Mouse (Mus musculus) embryonic facial prominence, embryonic 13.5 days (tissue): ENCODE measurements around the gene Galnt10. TPM values are rescaled to one million over a fixed set of nuclear protein-coding genes. Genes with fewer than 3 reads are reported as not detected.

Experiments
- ATAC-seq: fragments of 200-750 bp; cut with Nextera tagmentation; 2 replicates; pipeline ENCODE4 v1.8.0; 2017; ENCODE audit warnings: low read depth; ENCODE audit not compliant: insufficient number of reproducible peaks, insufficient read depth, low FRiP score, low TSS enrichment
- H3K27ac ChIP-seq: fragments of 300-500 bp; sonication (generic); 2 replicates; pipeline ENCODE4 v1.5.1; 2015; ENCODE audit warnings: moderate library complexity, mild to moderate bottlenecking, inconsistent platforms
- H3K27me3 ChIP-seq: fragments of 300-500 bp; sonication (generic); 2 replicates; pipeline ENCODE4 v1.6.1; 2015; ENCODE audit warnings: mild to moderate bottlenecking, inconsistent platforms
- H3K36me3 ChIP-seq: fragments of 300-500 bp; sonication (generic); 2 replicates; pipeline ENCODE4 v1.6.1; 2015; ENCODE audit warnings: mild to moderate bottlenecking, inconsistent platforms
- H3K4me1 ChIP-seq: fragments of 300-500 bp; sonication (generic); 2 replicates; pipeline ENCODE4 v1.6.1; 2015; ENCODE audit warnings: inconsistent platforms
- H3K4me2 ChIP-seq: fragments of 300-500 bp; sonication (generic); 2 replicates; pipeline ENCODE4 v1.6.1; 2015; ENCODE audit warnings: moderate library complexity, mild to moderate bottlenecking, inconsistent platforms
- H3K4me3 ChIP-seq: fragments of 300-500 bp; sonication (generic); 2 replicates; pipeline ENCODE4 v1.5.1; 2015; ENCODE audit warnings: mild to moderate bottlenecking, inconsistent platforms
- H3K9ac ChIP-seq: fragments of 300-500 bp; sonication (generic); 2 replicates; pipeline ENCODE4 v1.6.1; 2015; ENCODE audit warnings: mild to moderate bottlenecking, inconsistent platforms
- H3K9me3 ChIP-seq: fragments of 300-500 bp; sonication (generic); 2 replicates; pipeline ENCODE4 v1.6.1; 2016; ENCODE audit warnings: inconsistent platforms
- WGBS: fragments of 180-500 bp; shearing (Covaris S2); methylation state at CpG from one replicate; pipeline ENCODE4 v1.1.7; 2015; ENCODE audit warnings: mixed read lengths; 5-methylcytosine and 5-hydroxymethylcytosine counted together
- polyA plus RNA-seq: library from polyadenylated mRNA; unstranded; fragments of >200 nt; fragmentation: Nextera tagmentation; extraction: Ambion mirVana; gene quantifications from 2 replicates; pipeline ENCODE4 v1.2.1, GENCODE M21; 2015

Galnt10 gene
- polyA plus RNA-seq: 24.1 and 27.7 TPM in 2 replicates

DNA sequence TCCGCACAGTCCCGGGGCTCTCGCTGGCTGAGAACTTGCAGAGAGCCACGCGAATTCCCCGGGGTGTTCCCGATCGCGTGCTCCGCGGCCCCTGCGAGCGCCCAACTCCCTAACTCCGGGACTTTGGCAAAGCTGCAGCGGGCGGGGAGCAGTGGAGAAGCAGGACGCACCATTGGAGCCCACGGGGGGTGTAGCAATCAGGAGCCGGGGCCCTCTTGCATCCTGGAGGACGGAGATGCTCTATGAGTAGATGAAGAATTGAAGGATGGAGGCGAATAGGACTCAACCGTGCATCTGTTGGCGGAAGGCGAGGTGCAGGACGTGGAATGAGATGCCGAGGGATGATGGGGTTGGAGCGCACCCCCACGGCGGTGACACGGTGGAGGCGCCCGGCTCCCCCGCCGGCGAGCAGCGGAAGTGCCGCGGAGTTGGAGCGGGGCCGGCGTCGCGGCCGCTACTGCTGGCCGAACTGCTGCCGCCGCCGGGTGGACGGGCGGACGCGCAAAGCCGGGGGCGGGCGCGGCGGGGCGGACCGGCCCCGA is at the start of gene Galnt10:
Gene Galnt10 (plus strand): TSS at position 425 of the 542 bp plus-strand sequence.
- under 1% methylated on average over 59 of the region's 60 CpGs for WGBS
- Histone ChIP-seq H3K9me3 (no peaks in the 10 kb centered on the region), H3K4me1 (peaks cover 51% of the 10 kb centered on the region), H3K4me3 (peak within 1 kb of the TSS; percentile 84), H3K27me3 (no peaks in the 10 kb centered on the region), H3K4me2 (peak within 1 kb of the TSS; percentile 92), H3K36me3 (no peaks in the 10 kb centered on the region), H3K27ac (peak within 1 kb of the TSS; percentile 85), H3K9ac (peak within 1 kb of the TSS; percentile 88)
- ATAC-seq: peak; percentile 84

DNA sequence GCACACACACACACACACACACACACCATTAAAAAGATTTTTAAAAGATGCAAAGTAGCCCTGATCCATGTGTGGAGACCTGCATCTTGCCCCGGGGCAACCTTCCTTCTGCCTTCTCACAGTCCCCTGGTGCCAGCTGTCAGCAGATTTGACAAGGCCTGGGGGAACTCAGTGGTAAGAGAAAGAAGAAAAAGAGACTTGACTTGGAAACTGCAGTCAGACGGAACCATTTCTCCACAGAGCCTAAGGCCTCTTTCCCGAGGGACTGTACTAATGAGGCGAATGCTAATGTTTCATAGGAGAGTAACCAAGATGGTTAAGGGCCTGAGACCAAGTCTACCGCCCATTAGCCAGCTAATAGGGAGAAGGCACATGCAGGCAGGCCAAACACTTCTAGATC is 49.3 kb upstream of the Galnt10 start:
- H3K9me3 ChIP-seq: no peaks in the 10 kb centered on the region
- no peaks in the 10 kb centered on the region for H3K27me3 ChIP-seq
- no peak overlapping the region for H3K4me2 ChIP-seq
- WGBS: 57% methylated on average over 5 of the region's 5 CpGs
- ATAC-seq: no peak
- H3K9ac ChIP-seq: no peak overlapping the region
- H3K36me3 ChIP-seq: no peaks in the 10 kb centered on the region
- no peak overlapping the region for H3K27ac ChIP-seq
- H3K4me3 ChIP-seq: no peak overlapping the region
- peaks cover 36% of the 10 kb centered on the region for H3K4me1 ChIP-seq

DNA sequence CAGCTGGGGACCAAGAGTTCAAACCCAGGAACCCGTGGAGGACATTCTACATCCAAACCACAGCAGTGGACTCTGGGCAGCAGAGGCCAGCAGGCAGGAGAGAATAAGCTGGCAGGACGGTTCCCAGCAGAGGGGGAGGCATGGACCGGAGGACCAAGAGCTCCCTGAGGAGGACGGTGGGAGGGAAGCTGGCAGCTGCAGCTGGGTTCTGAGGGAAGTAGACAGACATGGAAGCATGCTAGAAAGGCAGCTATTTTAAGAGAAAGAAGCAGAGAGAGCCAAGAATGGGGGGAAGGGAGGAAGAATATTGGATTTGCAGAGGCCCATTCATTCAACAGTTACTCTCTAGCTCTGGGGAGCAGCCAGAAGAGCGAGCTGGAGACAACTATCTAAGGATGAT is 47.1 kb upstream of the Galnt10 start:
- no peak overlapping the region for H3K4me3 ChIP-seq
- H3K27ac ChIP-seq: peak overlapping the region; percentile 62; the same call in 1 of the 2 replicates
- H3K4me1 ChIP-seq: peaks cover 44% of the 10 kb centered on the region
- ATAC-seq: peak; percentile 32
- 56% methylated on average over 5 of the region's 5 CpGs for WGBS
- peak overlapping the region; percentile 21; the same call in 1 of the 2 replicates for H3K4me2 ChIP-seq
- 0 out of 2 replicates have a peak, but pooled peaks cover under 1% of the 10 kb centered on the region for H3K27me3 ChIP-seq
- H3K9me3 ChIP-seq: no peaks in the 10 kb centered on the region
- no peak overlapping the region for H3K9ac ChIP-seq
- no peaks in the 10 kb centered on the region for H3K36me3 ChIP-seq

DNA sequence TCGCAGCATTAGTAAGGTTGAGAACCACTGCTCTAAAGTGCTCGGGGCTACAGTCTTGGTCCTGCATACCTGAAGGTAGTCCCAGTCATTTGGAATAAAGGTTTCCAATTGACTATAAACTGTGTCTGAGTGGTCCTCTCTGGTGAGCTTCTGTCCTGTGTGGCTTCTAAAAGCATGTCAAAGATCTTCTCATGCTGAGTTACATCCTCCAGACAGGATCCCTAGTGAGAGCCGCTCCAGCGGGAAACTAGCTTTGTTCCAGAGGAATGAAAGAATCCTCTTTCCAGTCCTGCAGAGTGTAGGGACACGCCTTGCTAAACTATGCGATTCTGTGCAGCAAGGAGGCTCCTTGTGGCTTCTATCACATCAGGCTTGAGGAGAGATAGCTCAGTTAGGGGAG is 45.9 kb upstream of the Galnt10 start:
- 36% methylated on average over 6 of the region's 6 CpGs for WGBS
- Histone ChIP-seq H3K27ac (no peak overlapping the region), H3K4me3 (no peak overlapping the region)

DNA sequence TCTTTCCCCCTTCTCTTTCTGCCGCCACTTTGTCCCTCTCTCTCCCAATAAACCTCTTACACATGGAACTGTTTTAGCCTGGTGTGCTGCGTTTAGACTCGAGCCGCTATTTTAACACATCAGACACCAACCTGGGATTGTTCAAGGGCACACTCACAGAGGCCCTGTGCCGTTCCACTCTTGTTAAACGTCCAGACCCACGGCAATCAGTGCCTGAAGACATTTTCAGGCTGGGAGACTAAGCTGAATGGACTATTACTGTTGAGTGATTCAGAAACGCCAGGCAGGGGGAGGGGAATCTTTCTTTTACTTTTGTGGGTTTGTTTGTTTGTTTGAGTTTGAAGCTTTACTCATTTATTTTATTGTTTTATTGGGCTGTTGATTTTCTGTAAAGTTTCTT is 45.1 kb upstream of the Galnt10 start:
- H3K27me3 ChIP-seq: 0 out of 2 replicates have a peak, but pooled peaks cover 13% of the 10 kb centered on the region
- no peak overlapping the region for H3K4me3 ChIP-seq
- H3K9me3 ChIP-seq: no peaks in the 10 kb centered on the region
- no peaks in the 10 kb centered on the region for H3K36me3 ChIP-seq
- peak overlapping the region; percentile 74 for H3K27ac ChIP-seq
- H3K4me2 ChIP-seq: peak overlapping the region; percentile 37
- no peak for ATAC-seq
- no peak overlapping the region for H3K9ac ChIP-seq
- WGBS: 12% methylated on average over 8 of the region's 8 CpGs
- peaks cover 44% of the 10 kb centered on the region for H3K4me1 ChIP-seq

More for the DNA sequence above, 45.9 kb upstream of the Galnt10 start:
- Histone ChIP-seq H3K9ac (no peak overlapping the region), H3K27me3 (0 out of 2 replicates have a peak, but pooled peaks cover 12% of the 10 kb centered on the region), H3K4me2 (no peak overlapping the region), H3K4me1 (peaks cover 44% of the 10 kb centered on the region), H3K36me3 (no peaks in the 10 kb centered on the region), H3K9me3 (no peaks in the 10 kb centered on the region)
- no peak for ATAC-seq

DNA sequence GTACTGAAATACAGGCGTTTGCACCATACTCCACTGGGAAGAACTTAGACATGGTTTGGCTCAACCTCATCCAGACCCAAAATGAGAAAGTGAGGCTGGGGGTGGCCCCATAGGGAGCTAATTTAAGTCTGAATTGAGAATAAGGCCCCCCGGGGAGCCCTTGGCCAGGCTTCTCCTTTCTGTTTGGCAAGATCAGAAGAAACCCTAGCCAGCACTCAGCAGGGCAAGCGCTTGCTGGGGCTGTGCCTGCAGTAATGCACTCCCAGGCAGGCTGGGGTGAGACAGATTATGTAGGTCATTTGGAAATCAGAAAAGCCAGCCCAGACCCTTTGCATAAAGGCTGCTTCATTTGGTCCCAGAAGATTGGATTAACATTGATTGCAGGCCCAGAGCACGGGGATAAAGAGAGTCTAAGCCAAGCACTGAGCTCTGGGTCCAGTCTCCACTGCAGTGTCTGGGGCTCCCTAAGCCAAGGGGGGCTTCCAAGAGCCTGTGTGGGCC is 44.6 kb upstream of the Galnt10 start:
- Histone ChIP-seq H3K9me3 (no peaks in the 10 kb centered on the region), H3K27me3 (peaks cover 17% of the 10 kb centered on the region; the same call in 1 of the 2 replicates), H3K36me3 (no peaks in the 10 kb centered on the region), H3K27ac (peak overlapping the region; percentile 74), H3K9ac (0 out of 2 replicates have a peak overlapping the region, but pooled peaks have one; percentile 33), H3K4me1 (peaks cover 44% of the 10 kb centered on the region), H3K4me3 (no peak overlapping the region), H3K4me2 (peak overlapping the region; percentile 37; the same call in 1 of the 2 replicates)
- ATAC-seq: no peak
- WGBS: 8% methylated on average over 4 of the region's 4 CpGs

DNA sequence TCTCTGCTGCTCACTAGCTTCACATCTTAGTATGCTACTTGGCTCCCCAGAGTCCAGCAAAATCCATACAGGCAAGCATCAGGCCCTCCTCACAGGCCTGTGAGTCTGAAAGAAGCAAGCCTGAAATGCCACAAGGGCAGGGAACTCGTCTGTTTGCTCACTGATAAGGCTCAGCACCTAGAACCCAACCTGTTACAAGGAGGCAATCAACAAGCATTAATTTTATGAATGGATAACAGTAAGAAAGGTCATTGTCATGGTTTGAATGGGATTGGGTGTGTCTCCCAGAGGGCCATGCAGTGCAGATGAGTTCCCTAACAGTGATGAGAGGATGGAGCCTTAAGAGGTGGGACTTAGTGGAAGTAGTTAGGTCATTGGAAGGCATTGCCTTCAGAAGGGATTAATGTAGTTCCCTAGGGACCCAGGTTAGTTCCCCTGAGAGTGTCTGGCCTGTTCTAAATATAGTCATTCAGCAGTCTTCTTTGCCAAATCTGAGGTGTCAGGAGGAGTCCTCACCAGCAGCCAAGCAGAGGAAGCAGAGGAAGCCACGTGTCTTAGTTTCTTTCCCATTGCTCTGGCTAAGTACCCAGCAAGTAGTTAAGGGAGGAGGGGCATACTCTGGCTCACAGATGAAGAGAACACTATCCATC is 43.3 kb upstream of the Galnt10 start:
- WGBS: 73% methylated on average over 2 of the region's 2 CpGs
- no peak for ATAC-seq
- no peak overlapping the region for H3K9ac ChIP-seq
- no peak overlapping the region for H3K4me2 ChIP-seq
- H3K27ac ChIP-seq: peak overlapping the region; percentile 11; the same call in 1 of the 2 replicates
- H3K9me3 ChIP-seq: no peaks in the 10 kb centered on the region
- H3K4me3 ChIP-seq: no peak overlapping the region
- no peaks in the 10 kb centered on the region for H3K36me3 ChIP-seq
- H3K4me1 ChIP-seq: peaks cover 40% of the 10 kb centered on the region
- peaks cover 17% of the 10 kb centered on the region; the same call in 1 of the 2 replicates for H3K27me3 ChIP-seq

DNA sequence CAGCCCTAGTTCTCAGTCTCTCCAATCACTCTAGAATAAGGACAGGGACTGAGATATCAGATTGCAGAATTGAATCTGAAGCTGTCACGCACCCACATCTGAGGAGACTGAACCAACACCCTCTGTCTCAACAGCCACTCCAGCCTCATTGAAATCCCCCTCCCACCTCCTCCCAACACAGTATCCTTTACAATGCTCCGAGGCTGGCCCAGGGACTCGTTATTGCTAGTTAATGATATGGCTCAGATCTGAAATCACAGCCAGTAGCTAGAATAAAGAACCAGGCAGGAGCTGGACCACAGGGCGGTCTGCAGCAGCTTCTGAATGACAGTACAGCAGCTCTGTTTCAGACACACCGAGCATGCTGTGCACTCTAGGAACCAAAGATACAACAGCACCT is 40.2 kb upstream of the Galnt10 start:
- Histone ChIP-seq H3K27me3 (peaks cover 17% of the 10 kb centered on the region; the same call in 1 of the 2 replicates), H3K27ac (no peak overlapping the region), H3K4me3 (no peak overlapping the region), H3K4me1 (peaks cover 16% of the 10 kb centered on the region), H3K9me3 (no peaks in the 10 kb centered on the region), H3K36me3 (no peaks in the 10 kb centered on the region), H3K9ac (no peak overlapping the region), H3K4me2 (no peak overlapping the region)
- 45% methylated on average over 5 of the region's 5 CpGs for WGBS
- ATAC-seq: no peak

DNA sequence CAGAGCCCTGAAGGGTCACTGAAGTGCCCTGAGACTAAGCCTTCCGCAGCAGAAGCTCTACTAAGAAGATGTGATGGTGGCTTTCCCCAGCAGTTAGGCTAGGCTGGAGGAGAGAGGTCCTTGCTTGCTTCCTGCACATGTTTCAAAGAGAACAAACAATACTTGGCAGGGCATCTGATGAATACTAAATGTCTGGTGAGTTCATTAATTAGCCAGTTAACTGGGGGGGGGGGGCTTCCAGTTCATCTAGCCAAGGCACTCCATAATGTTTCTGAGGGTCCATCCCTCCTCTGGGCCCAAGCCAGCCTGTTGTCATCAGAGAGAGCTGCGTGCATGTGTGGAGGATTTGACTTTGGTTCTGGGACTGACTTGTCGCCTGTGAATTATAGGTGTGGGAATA is 39.6 kb upstream of the Galnt10 start:
- H3K9me3 ChIP-seq: no peaks in the 10 kb centered on the region
- no peak for ATAC-seq
- H3K4me1 ChIP-seq: peaks cover 11% of the 10 kb centered on the region
- H3K9ac ChIP-seq: no peak overlapping the region
- peaks cover 17% of the 10 kb centered on the region; the same call in 1 of the 2 replicates for H3K27me3 ChIP-seq
- WGBS: 85% methylated on average over 3 of the region's 3 CpGs
- no peak overlapping the region for H3K4me2 ChIP-seq
- H3K36me3 ChIP-seq: no peaks in the 10 kb centered on the region
- no peak overlapping the region for H3K27ac ChIP-seq
- H3K4me3 ChIP-seq: no peak overlapping the region

DNA sequence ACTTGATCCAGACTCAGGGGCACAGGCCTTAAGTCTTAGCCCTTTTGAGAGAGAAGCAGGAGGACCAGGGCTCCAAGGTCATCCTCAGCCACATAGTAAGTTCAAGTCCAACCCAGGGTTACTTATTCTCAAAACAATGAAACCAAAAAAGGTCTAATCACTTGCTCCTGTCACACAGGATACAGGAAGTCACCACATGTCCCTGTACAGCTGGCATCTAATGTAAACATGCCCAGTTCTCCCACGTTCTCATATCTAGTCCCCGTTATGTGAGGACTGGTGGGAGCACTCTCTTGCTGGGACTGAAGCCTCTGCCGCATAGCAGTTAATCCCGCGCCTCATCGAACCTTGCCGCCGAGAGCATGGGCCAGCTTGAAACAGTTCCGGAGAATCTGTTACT is 30.7 kb upstream of the Galnt10 start:
- H3K4me3 ChIP-seq: no peak overlapping the region
- no peak overlapping the region for H3K27ac ChIP-seq
- peaks cover 8% of the 10 kb centered on the region for H3K4me1 ChIP-seq
- no peaks in the 10 kb centered on the region for H3K36me3 ChIP-seq
- no peak overlapping the region for H3K9ac ChIP-seq
- peaks cover 7% of the 10 kb centered on the region; the same call in 1 of the 2 replicates for H3K27me3 ChIP-seq
- ATAC-seq: no peak
- 85% methylated on average over 9 of the region's 9 CpGs for WGBS
- H3K9me3 ChIP-seq: no peaks in the 10 kb centered on the region
- no peak overlapping the region for H3K4me2 ChIP-seq

DNA sequence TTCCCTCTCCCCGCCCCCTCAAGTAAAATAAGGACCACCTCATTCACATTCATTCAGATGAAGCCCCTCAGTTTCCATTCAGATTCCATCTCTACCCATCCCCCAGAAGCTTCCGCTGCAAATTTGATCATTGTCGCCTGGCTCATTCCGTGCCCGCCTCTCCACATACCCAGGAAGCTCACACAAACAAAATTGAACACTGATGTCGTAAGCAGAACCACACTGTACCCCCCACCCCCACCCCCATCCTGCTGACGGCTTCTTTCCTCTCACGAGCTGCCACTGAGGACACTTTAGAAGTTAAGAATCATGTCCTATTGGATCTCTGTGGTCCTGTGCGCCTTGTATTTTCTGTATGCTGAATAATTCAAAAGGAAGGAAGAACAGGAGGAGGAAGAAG is 30.0 kb upstream of the Galnt10 start:
- WGBS: 47% methylated on average over 9 of the region's 9 CpGs
- ATAC-seq: no peak
- Histone ChIP-seq H3K9ac (no peak overlapping the region), H3K27me3 (peaks cover 7% of the 10 kb centered on the region; the same call in 1 of the 2 replicates), H3K36me3 (no peaks in the 10 kb centered on the region), H3K4me3 (no peak overlapping the region), H3K27ac (no peak overlapping the region), H3K4me1 (peaks cover 8% of the 10 kb centered on the region), H3K4me2 (no peak overlapping the region), H3K9me3 (no peaks in the 10 kb centered on the region)

DNA sequence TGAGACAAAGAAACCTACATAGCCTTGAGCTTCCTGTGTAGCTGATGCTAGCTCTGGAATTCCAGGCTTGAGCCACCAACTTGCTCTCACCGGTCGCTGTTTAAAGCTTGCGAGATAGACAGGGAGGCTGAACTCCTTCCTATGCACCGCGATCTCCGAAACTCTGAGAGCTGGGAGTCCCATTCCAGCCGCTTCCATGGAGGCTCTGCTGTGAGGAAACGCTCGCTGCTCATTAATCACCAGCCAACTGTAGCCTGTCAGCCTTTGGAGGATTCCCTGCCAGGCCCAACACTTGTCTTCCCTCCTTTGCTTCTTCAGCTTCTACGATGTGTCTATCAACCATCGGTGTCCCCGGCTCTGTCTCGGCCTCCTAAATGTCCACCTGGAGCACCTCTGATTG is 29.4 kb upstream of the Galnt10 start:
- Histone ChIP-seq H3K9ac (no peak overlapping the region), H3K36me3 (no peaks in the 10 kb centered on the region), H3K4me2 (no peak overlapping the region), H3K27ac (no peak overlapping the region), H3K4me3 (no peak overlapping the region), H3K4me1 (peaks cover 8% of the 10 kb centered on the region), H3K27me3 (peaks cover 7% of the 10 kb centered on the region; the same call in 1 of the 2 replicates), H3K9me3 (no peaks in the 10 kb centered on the region)
- 74% methylated on average over 13 of the region's 13 CpGs for WGBS
- ATAC-seq: no peak
